In genomic region chr1:6059090-6059489, GRCm38 (mm10) we compare ENCODE assay signal across 15 mouse cellular contexts.
DNase-seq lines count a peak whose midpoint lies in the region.
"Had no signal": no experiment of that assay in that cellular context is flagged by ENCODE, and none has a peak within 500 bp of the region (broad histone marks: within the 10 kb centered on the region; RNA-seq: fewer than 3 reads in every experiment).

No protein-coding gene starts in this region.

- peak; percentile 94 for DNase-seq in ES-CJ7 (ENCODE audit: low read depth, low spot score)
- DNase-seq in R1 (ENCODE audit: low read depth, low spot score): peak; percentile 75
- peak; percentile 76 for DNase-seq in ZHBTc4 (ENCODE audit: low read depth, low spot score)
- no peak for DNase-seq in adrenal gland, adult 8-10 months
- DNase-seq in Muller cell, postnatal 12 days (ENCODE audit: inconsistent ontology term): no peak
- DNase-seq: adrenal gland, postnatal 10 days; adrenal gland, postnatal 25 days; B cell, adult 2 months; cerebellum, adult 11 months; cerebellum, adult 18-20 months; cerebellum, adult 8-10 months; cerebellum, adult 9-11 months; cerebellum, postnatal 14 days; cerebellum, postnatal 36 days; embryo, embryonic 11 days had no signal

Comparison
In these comparisons a context has a peak if more than half of its experiments do, and no peak if none do; other contexts are left out.
1. DNase-seq: peak in ES-CJ7 (single experiment), R1 (single experiment) and ZHBTc4 (single experiment); none in adrenal gland, adult 8-10 months (single experiment) and Muller cell, postnatal 12 days (single experiment).